ENCODE assay signal across 8 mouse cellular contexts in genomic region chr12:99374099-99374600, GRCm38 (mm10).
DNase-seq lines count a peak whose midpoint lies in the region; ATAC-seq and TF ChIP-seq lines count a peak whose summit lies in the region.

No protein-coding gene starts in this region.

- H3K9me3 ChIP-seq in heart, embryonic 11.5 days (replicated peaks; ENCODE audit: control insufficient read depth, low read length): no peaks in the 10 kb centered on the region
- no peaks in the 10 kb centered on the region for H3K9me3 ChIP-seq in limb, embryonic 14.5 days (ENCODE audit: control insufficient read depth, low read length)

- TF ChIP-seq CTCF in heart, adult 2 months (IDR thresholded peaks at IDR 0.05): no peak

- H3K4me3 ChIP-seq in heart, adult 2 months: no peak overlapping the region
- H3K4me3 ChIP-seq in heart, embryonic 11.5 days (ENCODE audit: low read depth, low read length): no peak overlapping the region
- H3K4me3 ChIP-seq in limb, embryonic 14.5 days (replicated peaks; ENCODE audit: low read length): no peak overlapping the region

- TF ChIP-seq POLR2A in heart, adult 2 months (IDR thresholded peaks at IDR 0.05; ENCODE audit: insufficient read depth, low read depth, low read length): no peak
- TF ChIP-seq POLR2A in limb, embryonic 14.5 days (IDR thresholded peaks at IDR 0.05; ENCODE audit: borderline replicate concordance, extremely low read depth, insufficient read depth, insufficient read length): no peak

- no peak overlapping the region for H3K9ac ChIP-seq in heart, adult 2 months (ENCODE audit: low read depth, low read length)
- H3K9ac ChIP-seq in heart, embryonic 11.5 days (ENCODE audit: low read depth, low read length): no peak overlapping the region
- H3K9ac ChIP-seq in limb, embryonic 14.5 days (ENCODE audit: low read depth, low read length, severe bottlenecking): no peak overlapping the region

- H3K4me2 ChIP-seq in heart, embryonic 11.5 days: no peak overlapping the region
- H3K4me2 ChIP-seq in limb, embryonic 14.5 days (replicated peaks; ENCODE audit: low read depth, low read length, severe bottlenecking): no peak overlapping the region

- H3K4me1 ChIP-seq in heart, adult 2 months (ENCODE audit: control insufficient read depth, insufficient read depth, low read length): peaks cover 21% of the 10 kb centered on the region
- H3K4me1 ChIP-seq in heart, embryonic 11.5 days (ENCODE audit: control insufficient read depth, insufficient read depth, low read length): peaks cover 43% of the 10 kb centered on the region
- H3K4me1 ChIP-seq in limb, embryonic 14.5 days (ENCODE audit: control insufficient read depth, insufficient read depth, low read length): no peaks in the 10 kb centered on the region

- H3K27me3 ChIP-seq in heart, adult 2 months (ENCODE audit: control insufficient read depth, insufficient read depth, low read length): no peaks in the 10 kb centered on the region
- no peaks in the 10 kb centered on the region for H3K27me3 ChIP-seq in heart, embryonic 11.5 days (ENCODE audit: control insufficient read depth, insufficient read depth, low read length)
- H3K27me3 ChIP-seq in limb, embryonic 14.5 days (ENCODE audit: control insufficient read depth, insufficient read depth, low read length): no peaks in the 10 kb centered on the region

- WGBS in heart, adult 2 months: 42% methylated on average over 12 of the region's 12 CpGs
- WGBS in heart, embryonic 11.5 days (ENCODE audit: insufficient replicate concordance): 72% methylated on average over 12 of the region's 12 CpGs
- 71% methylated on average over 12 of the region's 12 CpGs for WGBS in limb, embryonic 14.5 days

- 0 out of 2 replicates have a peak, but pooled peaks cover under 1% of the 10 kb centered on the region for H3K79me2 ChIP-seq in heart, adult 2 months (replicated peaks; ENCODE audit: control insufficient read depth, insufficient read depth, low read length)

- TF ChIP-seq EP300 in heart, adult 2 months (IDR thresholded peaks at IDR 0.05; ENCODE audit: insufficient read depth, low read depth, low read length): peak; percentile 98

- peak; percentile 69 to 82 for DNase-seq in heart, adult 2 months
- DNase-seq in ovary, postnatal 36 days (ENCODE audit: low spot score): peak; percentile 51
- no peak for DNase-seq in ovary, adult 18-20 months (ENCODE audit: low spot score)
- peak; percentile 66 for DNase-seq in gastrocnemius, postnatal 14 days
- no peak for DNase-seq in limb, embryonic 14.5 days (ENCODE audit: low spot score)
- DNase-seq in c-Kit-positive CD71-positive TER-119-positive erythroid progenitor cells, embryonic 14.5 days (ENCODE audit: low spot score): no peak
- no peak for DNase-seq in embryo, embryonic 10.5 days (ENCODE audit: low spot score)

- intact Hi-C loops in heart, adult 2 months (cut with DNase I): no loop called here
- intact Hi-C loops in gastrocnemius, postnatal 14 days (cut with DNase I; ENCODE audit: low total_unique reads): no loop called here

- H3K36me3 ChIP-seq in heart, adult 2 months (ENCODE audit: control insufficient read depth, insufficient read depth, low read length): peaks cover 8% of the 10 kb centered on the region
- no peaks in the 10 kb centered on the region for H3K36me3 ChIP-seq in heart, embryonic 11.5 days (ENCODE audit: control insufficient read depth, insufficient read depth, low read length)
- peaks cover 9% of the 10 kb centered on the region; the same call in 1 of the 2 replicates for H3K36me3 ChIP-seq in limb, embryonic 14.5 days (ENCODE audit: control insufficient read depth, insufficient read depth, low read length)

- no peak for ATAC-seq in heart, embryonic 11.5 days (replicated peaks; ENCODE audit: insufficient number of reproducible peaks, low FRiP score, low TSS enrichment)
- peak; percentile 58; the same call in 1 of the 2 replicates for ATAC-seq in limb, embryonic 14.5 days (ENCODE audit: low FRiP score, low read depth)

- H3K27ac ChIP-seq in heart, adult 2 months: peak overlapping the region; percentile 73
- H3K27ac ChIP-seq in heart, embryonic 11.5 days (ENCODE audit: low read depth, low read length): no peak overlapping the region
- no peak overlapping the region for H3K27ac ChIP-seq in limb, embryonic 14.5 days (replicated peaks; ENCODE audit: low read depth, low read length)

Comparison
In these comparisons a context has a peak if more than half of its experiments do, and no peak if none do; other contexts are left out.
1. DNase-seq: peak in heart, adult 2 months (2 of 2), ovary, postnatal 36 days (single experiment) and gastrocnemius, postnatal 14 days (single experiment); none in ovary, adult 18-20 months (single experiment), limb, embryonic 14.5 days (single experiment), c-Kit-positive CD71-positive TER-119-positive erythroid progenitor cells, embryonic 14.5 days (single experiment) and embryo, embryonic 10.5 days (single experiment).